Mouse (Mus musculus) CH12.LX (cell line): ENCODE results near the gene Ercc8. TPM values are rescaled to one million over a fixed set of nuclear protein-coding genes. Genes with fewer than 3 reads are reported as not detected.

Experiments
- DNase-seq: peaks from one replicate; pipeline ENCODE4 v3.0.0-alpha.2; 2013; ENCODE audit errors: extremely low read depth
- H3K27ac ChIP-seq: 2 replicates; pipeline ENCODE4 v1.5.1; 2012; ENCODE audit warnings: low read depth, mild to moderate bottlenecking, control low read depth, moderate library complexity; ENCODE audit not compliant: insufficient read depth
- H3K27me3 ChIP-seq: replicated peaks from 2 replicates; pipeline ENCODE3; 2012; ENCODE audit warnings: inconsistent platforms
- H3K36me3 ChIP-seq, 2 experiments: replicated peaks in 1 of 2; 2 replicates each; pipeline versions ENCODE3 to v1.6.1; 2012; ENCODE audit warnings: inconsistent platforms in 1 of 2, low read length in 1 of 2, mild to moderate bottlenecking in 1 of 2, mixed read lengths in 1 of 2, moderate library complexity in 1 of 2; ENCODE audit not compliant: control insufficient read depth in 1 of 2, insufficient read depth in 1 of 2
- H3K4me1 ChIP-seq, 2 experiments: 2 replicates each; pipeline ENCODE4 v1.6.1; 2012; ENCODE audit warnings: inconsistent platforms in 1 of 2, moderate library complexity in 1 of 2; ENCODE audit not compliant: insufficient read depth in 2 of 2, control insufficient read depth in 1 of 2
- H3K4me2 ChIP-seq: 2 replicates; pipeline ENCODE4 v1.6.1; 2012; ENCODE audit warnings: low read depth, mild to moderate bottlenecking, control low read depth; ENCODE audit not compliant: poor library complexity, insufficient read depth, severe bottlenecking
- H3K4me3 ChIP-seq, 3 experiments: fragments of 150-350 bp in 1 of 3; sonication (generic) in 1 of 3; replicated peaks in 1 of 3; 2 replicates each; pipeline versions ENCODE3 to v1.5.1; 2011 to 2012; ENCODE audit warnings: low read depth in 2 of 3, low read length in 2 of 3, mild to moderate bottlenecking in 2 of 3, moderate library complexity in 2 of 3, control low read depth in 1 of 3, improper control_type of control experiment in 1 of 3, inconsistent platforms in 1 of 3, mixed read lengths in 1 of 3; ENCODE audit not compliant: poor library complexity in 1 of 3
- H3K79me2 ChIP-seq: replicated peaks from 2 replicates; pipeline ENCODE4 v1.6.1; 2012; ENCODE audit warnings: mild to moderate bottlenecking, moderate library complexity; ENCODE audit not compliant: control insufficient read depth, poor library complexity, insufficient read depth, severe bottlenecking; ENCODE audit errors: extremely low read depth
- H3K9ac ChIP-seq: 2 replicates; pipeline ENCODE4 v1.6.1; 2012; ENCODE audit warnings: low read depth, mild to moderate bottlenecking, control low read depth, moderate library complexity; ENCODE audit not compliant: insufficient read depth
- H3K9me3 ChIP-seq: replicated peaks from 2 replicates; pipeline ENCODE3; 2012; ENCODE audit warnings: low read length, inconsistent platforms, mixed read lengths
- CHD2 ChIP-seq: IDR thresholded peaks from 2 replicates; pipeline ENCODE4 v1.6.1; 2011; ENCODE audit warnings: low read length, improper control_type of control experiment
- E2F4 ChIP-seq: IDR thresholded peaks from 2 replicates; pipeline ENCODE4 v1.6.1; 2011; ENCODE audit warnings: low read depth, low read length, improper control_type of control experiment; ENCODE audit not compliant: insufficient replicate concordance
- HCFC1 ChIP-seq: IDR thresholded peaks from 2 replicates; pipeline ENCODE4 v1.6.1; 2012; ENCODE audit warnings: low read depth, mild to moderate bottlenecking, inconsistent platforms, low read length, improper control_type of control experiment
- JUND ChIP-seq: conservative IDR thresholded peaks from 2 replicates; pipeline ENCODE4 v1.6.1; 2011; ENCODE audit warnings: low read depth, low read length, improper control_type of control experiment
- KAT2A ChIP-seq: IDR thresholded peaks from 2 replicates; pipeline ENCODE4 v1.6.1; 2012; ENCODE audit warnings: low read length, improper control_type of control experiment, inconsistent platforms; ENCODE audit not compliant: insufficient replicate concordance
- MAX ChIP-seq: IDR thresholded peaks from 2 replicates; pipeline ENCODE4 v1.6.1; 2011; ENCODE audit warnings: low read length, improper control_type of control experiment
- MYC ChIP-seq: IDR thresholded peaks from 2 replicates; pipeline ENCODE4 v1.6.1; 2011; ENCODE audit warnings: low read depth, mild to moderate bottlenecking, improper control_type of control experiment, low read length
- NELFE ChIP-seq: IDR thresholded peaks from 2 replicates; pipeline ENCODE4 v1.6.1; 2011; ENCODE audit warnings: low read depth, low read length, improper control_type of control experiment
- RCOR1 ChIP-seq: conservative IDR thresholded peaks from 2 replicates; pipeline ENCODE4 v1.6.1; 2012; ENCODE audit warnings: low read depth, mild to moderate bottlenecking, inconsistent platforms, low read length, improper control_type of control experiment
- SIN3A ChIP-seq: IDR thresholded peaks from 2 replicates; pipeline ENCODE4 v1.6.1; 2012; ENCODE audit warnings: low read length, improper control_type of control experiment, inconsistent platforms
- TBP ChIP-seq: conservative IDR thresholded peaks from 2 replicates; pipeline ENCODE4 v1.6.1; 2011; ENCODE audit warnings: low read depth, low read length, improper control_type of control experiment
- TCF12 ChIP-seq: IDR thresholded peaks from 2 replicates; pipeline ENCODE4 v1.6.1; 2014; ENCODE audit warnings: low read depth, mild to moderate bottlenecking, inconsistent platforms, low read length, improper control_type of control experiment
- UBTF ChIP-seq: IDR thresholded peaks from 2 replicates; pipeline ENCODE4 v1.6.1; 2012; ENCODE audit warnings: low read depth, mild to moderate bottlenecking, inconsistent platforms, low read length, improper control_type of control experiment, moderate library complexity
- USF1 ChIP-seq: IDR thresholded peaks from 2 replicates; pipeline ENCODE4 v1.6.1; 2014; ENCODE audit warnings: low read depth, mild to moderate bottlenecking, inconsistent platforms, low read length, improper control_type of control experiment
- ZC3H11A ChIP-seq: IDR thresholded peaks from 2 replicates; pipeline ENCODE4 v1.6.1; 2012; ENCODE audit warnings: low read depth, mild to moderate bottlenecking, inconsistent platforms, low read length, improper control_type of control experiment
- dilution Hi-C: fragments of 300-500 bp; cut with MboI; formaldehyde crosslinking; loops from 2 replicates; pipeline ENCODE4 v1.14.3; 2020; ENCODE audit warnings: low sequenced_read_pairs; ENCODE audit not compliant: extremely low pct_unique_long_range_greater_than_20kb, extremely low pct_ligation_motif_present
- in situ Hi-C: fragments of 300-500 bp; cut with MboI; formaldehyde crosslinking; loops from 3 replicates; pipeline ENCODE4 v1.14.3; 2019; ENCODE audit warnings: low sequenced_read_pairs, low pct_ligation_motif_present, low pct_unique_long_range_greater_than_20kb, mixed read lengths
- polyA plus RNA-seq: library from polyadenylated mRNA; unstranded; fragments of >175 nt; gene quantifications from 2 replicates; pipeline ENCODE4 v1.2.1, GENCODE M21; 2012; ENCODE audit warnings: low read depth; ENCODE audit not compliant: insufficient read length
- total RNA-seq, 2 experiments: library from RNA; depleted of rRNA; stranded (reverse); fragments of 300-350 nt in 1 of 2; fragments of >200 nt in 1 of 2; gene quantifications; 2 replicates each; pipeline ENCODE4 v1.2.3; 2012 to 2014

Ercc8 gene
- total and polyA plus RNA-seq, 3 experiments, result 20.0 to 29.4 (median 20.7) TPM

GRCm38 (mm10) chr13:108157156-108157555 is 1.4 kb upstream of the Ercc8 start:
- Histone ChIP-seq H3K4me3 (no peak overlapping the region), H3K27ac (no peak overlapping the region), H3K36me3 (peaks cover 9 to 37% of the 10 kb centered on the region in 2 experiments), H3K9me3 (no peaks in the 10 kb centered on the region), H3K79me2 (peaks cover 35% of the 10 kb centered on the region), H3K27me3 (no peaks in the 10 kb centered on the region), H3K9ac (no peak overlapping the region; the same call in 1 of the 2 replicates), H3K4me2 (peak overlapping the region; percentile 96), H3K4me1 (peaks cover 5 to 51% of the 10 kb centered on the region in 2 experiments; a peak in 2 of 4 replicates)
- in situ Hi-C loops (loop anchor here (10.0 kb wide), 1 partner anchor 832 kb away; no protein-coding TSS in a partner anchor), dilution Hi-C loops (no loop called here)
- no peak for DNase-seq
- TF ChIP-seq MAX (no peak), JUND (no peak), TBP (peak; percentile 74), SIN3A (no peak), TCF12 (no peak)

- DNase-seq, result peak; percentile 32
- H3K4me3 ChIP-seq, result peak overlapping the region; percentile 88 to 96 (median 91)
- no peak overlapping the region for H3K27ac ChIP-seq
- no peaks in the 10 kb centered on the region for H3K9me3 ChIP-seq
- dilution Hi-C loops (no loop called here), in situ Hi-C loops (loop anchor here (10.0 kb wide), 1 partner anchor 833 kb away; no protein-coding TSS in a partner anchor)
- no peak for TF ChIP-seq E2F4
- no peak for TF ChIP-seq CHD2
- no peak for TF ChIP-seq NELFE
- TF ChIP-seq KAT2A, result no peak
- TF ChIP-seq UBTF, result 0 out of 2 replicates have a peak, but pooled peaks have one; percentile 38
- TF ChIP-seq HCFC1, result no peak
- no peak for TF ChIP-seq USF1
- peaks cover 11 to 34% of the 10 kb centered on the region in 2 experiments for H3K36me3 ChIP-seq
- peak overlapping the region; percentile 64 for H3K9ac ChIP-seq
- peaks cover 34% of the 10 kb centered on the region for H3K79me2 ChIP-seq
- no peaks in the 10 kb centered on the region for H3K27me3 ChIP-seq
- H3K4me2 ChIP-seq, result peak overlapping the region; percentile 96
- H3K4me1 ChIP-seq, result peaks cover 5 to 43% of the 10 kb centered on the region in 2 experiments; a peak in 2 of 4 replicates
These were observed 633 bp upstream of the Ercc8 start for GRCm38 (mm10) chr13:108157732-108158464.

- peak overlapping the region; percentile 93; the same call in 1 of the 2 replicates for H3K4me2 ChIP-seq
These were observed 677 bp downstream of the Ercc8 start for GRCm38 (mm10) chr13:108159241-108159575.

More at GRCm38 (mm10) chr13:108159241-108159575, 677 bp downstream of the Ercc8 start:
- TF ChIP-seq RCOR1, result no peak
- TF ChIP-seq MAX, result peak; percentile 68; the same call in 1 of the 2 replicates
- 0 out of 2 replicates have a peak, but pooled peaks have one; percentile 36 for TF ChIP-seq MYC
- no peak for TF ChIP-seq ZC3H11A
- peaks cover 5 to 36% of the 10 kb centered on the region in 2 experiments; a peak in 2 of 4 replicates for H3K4me1 ChIP-seq
- peak overlapping the region; percentile 88 to 96 (median 91) for H3K4me3 ChIP-seq
- no peak overlapping the region for H3K27ac ChIP-seq
- in situ Hi-C loops, result loop anchor here (10.0 kb wide), 1 partner anchor 834 kb away; no protein-coding TSS in a partner anchor
- H3K27me3 ChIP-seq, result no peaks in the 10 kb centered on the region
- peaks cover 34% of the 10 kb centered on the region for H3K79me2 ChIP-seq
- peaks cover 17 to 45% of the 10 kb centered on the region in 2 experiments for H3K36me3 ChIP-seq
- no peaks in the 10 kb centered on the region for H3K9me3 ChIP-seq
- peak overlapping the region; percentile 64 for H3K9ac ChIP-seq
- dilution Hi-C loops, result no loop called here
- DNase-seq, result no peak
